Mouse (Mus musculus) spleen, embryonic (tissue): Measurements from ENCODE around the gene Trp53inp2.

Source experiments
- CTCF ChIA-PET: fragments of 350-600 bp; sonication (Branson Sonifier 250); formaldehyde crosslinking; loops from one replicate; lab custom pipeline; 2022; lab: Charles Lee

Gene Trp53inp2

DNA sequence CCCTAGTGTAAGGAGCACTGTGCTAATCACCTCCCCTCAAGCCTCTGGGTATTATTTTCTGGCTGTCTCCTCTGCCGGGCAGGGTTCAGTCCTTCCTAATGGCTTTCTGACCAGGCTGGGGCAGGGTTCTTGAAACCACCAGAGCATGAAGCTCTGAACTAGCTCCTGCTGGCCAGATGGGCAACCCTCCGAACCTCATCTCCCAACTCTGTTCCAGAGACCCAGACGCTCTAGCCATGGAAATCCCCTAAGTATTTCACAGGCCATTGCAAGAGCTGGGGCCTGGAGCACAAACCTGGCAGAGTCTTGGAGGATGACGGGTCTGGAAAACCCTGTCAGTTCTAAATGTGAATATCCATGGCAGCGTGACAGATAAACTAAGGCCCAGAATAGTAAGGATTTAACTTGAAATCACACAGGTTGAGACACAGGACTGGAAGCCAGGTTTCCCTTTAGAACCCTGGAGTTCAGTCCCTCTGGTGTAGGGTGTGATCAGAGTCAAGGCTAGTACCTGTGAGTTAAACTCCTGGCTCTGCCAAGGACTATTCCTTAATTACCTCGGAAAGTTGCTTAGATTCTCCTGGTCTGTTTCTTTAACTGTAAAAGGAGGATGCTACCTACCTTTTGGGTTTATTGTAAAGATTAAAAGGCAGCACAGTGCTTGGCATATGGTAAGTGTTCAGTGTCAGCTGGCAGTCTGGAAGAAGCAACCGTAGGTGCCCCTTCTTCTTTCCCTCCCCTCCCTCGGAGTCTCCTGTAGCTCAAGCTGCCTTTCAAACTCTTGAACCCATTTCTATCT lies at the start of gene Trp53inp2:
TSS of gene Trp53inp2 (plus strand) at position 799 of the 799 bp plus-strand sequence.
- CTCF ChIA-PET, result interaction anchor here (0.6 kb wide), 1 partner anchor 908 kb away, joined by 3 read pairs; no protein-coding TSS in a partner anchor

DNA sequence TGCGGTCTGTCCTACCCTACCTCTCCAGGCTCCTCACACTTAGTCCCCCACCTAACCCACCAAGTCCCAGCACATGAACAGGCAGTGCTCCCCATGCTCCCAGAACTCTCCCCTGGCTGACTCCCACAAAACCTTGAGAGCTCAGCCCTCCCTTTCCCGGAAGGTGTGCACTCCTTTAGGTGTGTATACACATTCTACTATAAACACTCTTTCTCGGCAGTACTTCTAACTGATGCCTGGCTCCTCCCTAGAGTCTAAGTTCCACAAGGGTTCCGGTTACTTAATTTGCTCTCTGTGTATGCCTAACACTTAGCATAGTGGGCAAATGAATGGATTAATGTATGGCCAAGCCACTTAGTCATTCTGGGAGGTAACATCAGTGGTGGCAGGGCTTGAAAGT lies 49.5 kb upstream of the Trp53inp2 start:
- CTCF ChIA-PET, result interaction anchor here (0.6 kb wide), 1 partner anchor 782 kb away, joined by 12 read pairs; no protein-coding TSS in a partner anchor

DNA sequence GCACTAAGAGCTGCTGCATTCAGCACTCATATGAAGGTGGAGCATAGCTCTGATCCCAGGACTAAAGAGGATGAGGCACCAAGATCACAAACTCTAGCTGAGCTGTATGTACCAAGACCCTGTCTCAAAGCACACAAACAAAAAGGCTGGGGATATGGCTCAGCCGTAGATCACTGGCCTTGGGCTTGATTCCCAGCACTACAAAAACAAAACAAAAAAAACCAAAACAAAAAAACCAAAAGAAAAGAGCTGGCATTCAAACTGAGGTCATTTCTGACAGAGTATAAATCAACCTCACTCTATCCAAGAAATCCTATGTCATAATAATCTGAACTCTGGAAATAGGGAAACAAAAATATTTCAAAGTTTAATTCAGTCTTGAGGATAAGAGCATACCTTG lies 47.4 kb upstream of the Trp53inp2 start:
- CTCF ChIA-PET, result no interaction called here

DNA sequence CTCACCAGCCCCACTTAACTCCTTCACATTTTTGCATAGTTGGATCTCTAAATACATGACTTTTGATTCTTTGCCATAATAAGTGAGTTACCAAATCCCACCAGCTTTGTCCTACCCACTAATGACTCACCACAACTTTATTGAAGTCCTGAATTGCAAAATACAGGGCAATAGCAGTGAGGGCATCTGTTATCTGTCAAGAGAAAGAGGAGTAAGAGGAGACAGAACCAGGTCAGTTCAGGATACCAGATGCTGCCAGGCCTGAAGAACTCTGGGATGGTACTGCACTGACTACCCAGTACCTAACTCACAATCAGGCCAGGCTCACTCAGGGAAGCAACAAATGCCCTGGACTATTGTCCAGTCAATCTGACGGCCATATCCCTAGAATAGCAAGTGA lies 45.6 kb upstream of the Trp53inp2 start:
- CTCF ChIA-PET, result no interaction called here

DNA sequence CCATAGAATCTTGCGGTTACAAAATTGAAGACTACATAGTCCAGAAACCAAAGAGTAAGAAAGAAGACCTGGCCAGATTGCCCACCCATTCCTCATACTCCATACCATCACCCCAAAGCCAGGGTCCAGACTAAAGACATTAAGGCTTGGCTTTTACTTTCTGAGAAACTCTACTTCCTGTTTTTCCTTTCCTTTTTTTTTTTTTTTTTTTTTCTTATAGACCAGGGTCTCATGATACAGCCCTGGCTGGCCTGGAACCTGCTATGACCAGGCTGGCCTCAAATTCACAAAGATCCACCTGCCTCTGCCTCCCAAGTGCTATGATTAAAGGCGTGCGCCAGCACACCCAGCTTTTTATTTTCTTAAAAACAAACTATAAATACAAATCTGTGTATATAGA lies 44.6 kb upstream of the Trp53inp2 start:
- CTCF ChIA-PET, result no interaction called here

DNA sequence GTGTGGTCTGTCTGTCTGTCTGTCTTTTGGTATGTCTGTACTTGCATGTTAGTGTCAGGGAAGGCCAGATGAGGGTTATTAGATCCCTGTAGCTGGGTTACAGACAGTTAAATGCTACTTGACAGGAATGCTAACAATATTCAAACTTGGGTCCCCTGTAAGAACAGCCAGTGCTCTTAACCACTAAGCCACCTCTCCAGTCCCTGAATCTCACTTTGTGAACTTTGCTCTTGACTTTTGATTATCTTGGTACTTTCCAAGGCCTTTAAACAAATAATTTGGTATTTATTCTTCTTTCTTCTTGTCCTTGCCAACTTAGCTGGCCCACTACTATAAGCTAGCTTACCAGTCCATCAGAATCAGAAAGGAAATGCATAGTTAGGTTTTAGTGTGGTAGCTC lies 40.7 kb upstream of the Trp53inp2 start:
- CTCF ChIA-PET, result no interaction called here

DNA sequence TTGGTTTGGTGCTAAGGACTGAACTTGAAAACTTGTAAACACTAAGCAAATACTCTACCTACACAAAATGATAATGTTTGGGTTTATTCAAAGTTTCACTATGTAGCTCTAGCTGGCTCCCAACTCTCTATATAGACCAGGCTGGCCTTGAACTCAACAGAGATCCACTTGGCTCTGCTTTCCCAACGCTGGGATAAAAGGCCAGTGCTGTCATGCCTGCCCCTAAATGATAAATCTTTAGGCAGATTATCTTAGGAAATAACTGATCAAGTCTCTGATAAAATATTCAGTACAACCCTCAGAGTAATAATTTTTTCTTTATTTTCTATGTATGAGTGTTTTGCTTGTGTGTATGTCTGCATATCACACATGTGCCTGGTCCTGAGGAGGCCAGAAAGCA lies 34.2 kb upstream of the Trp53inp2 start:
- CTCF ChIA-PET, result no interaction called here

DNA sequence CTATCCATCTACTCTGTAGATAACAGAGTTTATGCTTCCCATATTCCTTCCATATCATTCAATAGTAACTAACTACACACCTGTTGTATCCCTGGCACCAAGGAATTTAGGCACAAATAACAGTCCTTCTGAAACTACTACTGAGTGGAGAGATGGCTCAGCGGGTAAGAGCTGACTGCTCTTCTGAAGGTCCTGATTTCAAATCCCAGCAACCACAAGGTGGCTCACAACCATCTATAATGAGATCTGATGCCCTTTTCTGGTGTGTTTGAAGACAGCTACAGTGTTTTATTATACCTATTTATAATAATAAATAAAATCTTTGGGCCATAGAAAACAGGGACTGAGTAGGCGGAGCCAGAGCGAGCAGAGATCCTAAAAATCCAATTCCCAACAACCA lies 26.5 kb upstream of the Trp53inp2 start:
- CTCF ChIA-PET, result no interaction called here

DNA sequence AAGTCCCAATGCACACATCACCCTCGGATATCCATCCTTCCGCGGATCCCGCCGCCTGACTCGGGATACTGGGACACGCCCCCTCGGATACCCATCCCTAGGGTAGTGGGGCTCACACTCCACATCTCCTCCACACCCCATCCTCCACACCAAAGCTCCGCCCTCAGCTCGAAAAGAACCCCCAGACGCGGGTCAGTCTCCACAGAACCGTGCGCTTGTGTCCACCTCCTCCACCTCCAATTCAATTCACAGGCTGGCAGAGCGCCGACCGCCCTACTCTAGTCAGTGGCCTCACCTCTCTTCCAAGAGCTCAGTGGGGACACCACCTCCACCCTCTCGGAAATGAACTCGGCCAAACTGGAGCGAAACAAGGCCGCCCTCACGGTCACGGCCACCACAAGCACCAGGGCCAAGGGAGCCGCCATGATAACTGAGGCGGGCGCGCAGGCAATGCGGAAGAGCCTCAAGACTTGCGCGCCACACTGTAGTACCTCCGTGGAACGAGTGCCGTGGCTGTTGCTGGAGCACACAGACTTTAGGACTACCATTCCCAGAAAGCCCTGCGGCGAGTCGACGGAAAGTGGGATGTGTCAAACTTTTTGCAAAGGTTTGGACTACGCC lies 23.8 kb upstream of the Trp53inp2 start, which contains the start of gene Pigu:
TSS of gene Pigu (minus strand) at position 460 of the 621 bp plus-strand sequence.
- CTCF ChIA-PET, result no interaction called here

DNA sequence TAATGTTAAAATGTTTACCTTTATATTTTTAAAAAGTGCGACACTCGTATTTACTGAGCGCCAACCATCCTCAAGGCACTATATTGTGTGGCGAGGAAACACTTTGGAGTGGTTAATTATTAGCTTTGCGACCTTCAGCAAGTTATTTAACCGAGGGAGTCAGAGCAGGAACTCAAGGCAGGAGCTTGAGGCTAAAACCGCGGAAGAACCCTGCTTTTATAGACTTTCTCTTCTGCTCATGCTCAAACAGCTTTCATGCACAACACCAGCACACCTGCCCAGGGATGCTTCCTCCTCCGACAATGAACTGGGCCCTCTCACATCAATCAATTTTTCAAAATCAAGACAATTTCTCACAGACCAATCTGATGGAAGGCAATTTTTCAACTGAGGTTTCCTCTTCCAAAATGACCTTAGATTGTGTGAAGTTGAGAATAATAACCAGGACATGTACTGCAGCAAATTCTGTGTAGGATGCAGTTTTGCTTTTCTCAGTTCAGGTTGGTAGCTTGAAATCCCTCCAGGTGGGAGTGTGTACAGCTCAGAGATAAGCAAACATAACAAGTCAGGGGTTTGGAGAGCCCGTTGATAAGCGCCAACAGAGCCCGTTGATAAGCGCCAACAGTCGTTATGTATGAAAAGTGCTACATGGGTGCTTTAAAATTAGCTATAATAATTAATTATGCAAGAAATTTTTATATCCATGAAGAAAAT lies 23.0 kb upstream of the Trp53inp2 start:
- CTCF ChIA-PET, result no interaction called here

DNA sequence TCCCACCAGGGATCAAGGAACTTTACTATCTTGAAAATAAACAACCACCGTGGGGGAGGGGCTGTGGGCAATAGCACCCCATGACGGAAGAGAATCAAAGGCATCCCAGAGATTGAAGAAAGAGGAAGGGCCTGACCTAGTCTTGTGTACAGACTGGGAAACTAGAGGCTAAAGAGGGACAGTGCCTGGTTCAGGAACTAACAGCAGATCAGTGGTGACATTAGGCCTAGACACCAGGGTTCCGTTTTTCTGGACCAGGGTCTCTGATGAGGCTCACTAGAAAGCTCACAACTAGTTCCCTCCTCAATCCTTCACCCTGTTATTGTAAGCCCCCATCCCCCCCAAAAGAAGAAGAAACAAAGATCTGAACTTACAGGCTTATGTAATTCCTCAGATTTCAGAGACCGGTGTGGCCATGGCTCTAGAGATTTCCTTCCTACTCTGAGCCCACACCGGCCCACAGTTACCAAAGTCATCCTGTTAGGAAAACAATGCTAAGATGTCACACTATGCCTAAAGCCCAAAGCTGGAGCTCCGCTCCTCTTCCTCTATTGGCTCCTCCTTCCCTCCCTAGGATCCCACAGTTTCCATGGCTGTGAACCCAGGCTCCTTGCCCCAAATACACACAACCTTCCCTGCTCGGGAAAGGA lies 13.1 kb upstream of the Trp53inp2 start:
- CTCF ChIA-PET, result no interaction called here

DNA sequence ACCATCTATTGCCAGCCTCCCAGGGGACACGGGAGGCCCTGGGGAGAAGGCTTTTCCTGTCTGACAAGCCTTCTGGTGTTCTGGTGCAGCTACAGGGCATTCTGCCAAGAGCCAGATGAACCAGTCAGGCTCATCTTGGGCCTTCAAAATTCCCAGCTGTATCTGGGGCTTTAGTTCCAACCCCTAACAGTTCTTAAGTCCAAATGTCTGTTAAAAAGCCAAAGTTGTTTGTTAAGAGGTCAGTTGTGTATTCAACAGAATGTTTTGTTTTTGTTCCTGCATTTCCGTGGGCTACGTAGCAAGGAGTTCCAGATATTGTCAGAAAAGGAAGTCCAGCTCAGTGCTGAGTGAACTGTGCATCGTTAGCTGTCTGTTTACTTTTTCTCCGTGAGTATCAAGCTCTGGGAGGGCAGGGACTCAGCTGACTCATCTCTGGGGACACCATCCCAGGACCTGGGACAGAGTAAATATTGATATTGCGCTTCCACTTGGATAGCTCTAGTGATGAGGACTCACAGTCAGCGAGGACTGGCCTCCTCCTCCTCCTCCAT lies 11.5 kb upstream of the Trp53inp2 start:
- CTCF ChIA-PET, result interaction anchor here (0.6 kb wide), 1 partner anchor 900 kb away, joined by 4 read pairs; no protein-coding TSS in a partner anchor

DNA sequence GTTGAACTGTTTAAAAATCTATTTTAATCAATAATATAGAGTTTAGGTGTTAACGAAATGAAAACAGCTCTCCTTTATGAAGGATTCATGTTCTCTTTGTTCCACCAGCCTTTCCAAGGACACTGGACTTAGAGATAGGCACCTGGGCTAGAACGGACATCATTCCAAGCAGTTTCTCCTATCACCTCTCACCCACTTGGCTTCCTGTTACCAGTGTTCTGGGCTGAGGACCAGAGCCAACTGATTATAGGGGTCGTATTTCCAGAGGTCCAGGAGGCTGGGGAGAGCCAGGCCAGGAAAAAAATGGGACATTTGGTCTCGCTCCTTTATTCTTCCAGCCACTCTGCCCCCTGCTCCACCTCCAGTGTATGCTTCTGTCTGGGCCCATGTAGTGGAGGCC lies 8.4 kb upstream of the Trp53inp2 start:
- CTCF ChIA-PET, result no interaction called here

DNA sequence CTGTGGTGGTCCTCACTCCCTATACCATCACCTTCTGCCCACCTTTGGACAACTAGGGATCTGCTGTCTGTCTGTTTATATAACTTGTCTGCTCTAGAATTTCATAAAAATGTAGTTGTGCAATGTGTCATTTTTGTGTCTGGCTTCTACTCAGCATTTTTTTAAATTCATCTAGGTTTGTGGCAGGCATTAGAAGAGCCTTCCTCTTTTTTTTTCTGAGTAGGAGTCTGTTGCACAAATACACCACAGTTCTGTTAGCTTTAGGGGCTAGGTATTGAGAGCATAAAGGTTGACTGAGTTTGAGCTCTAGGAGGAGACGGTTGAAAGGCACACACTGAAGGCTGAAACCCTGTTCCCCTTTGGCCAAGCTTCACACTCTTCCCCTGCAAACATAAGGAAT lies 7.6 kb upstream of the Trp53inp2 start:
- CTCF ChIA-PET, result no interaction called here

DNA sequence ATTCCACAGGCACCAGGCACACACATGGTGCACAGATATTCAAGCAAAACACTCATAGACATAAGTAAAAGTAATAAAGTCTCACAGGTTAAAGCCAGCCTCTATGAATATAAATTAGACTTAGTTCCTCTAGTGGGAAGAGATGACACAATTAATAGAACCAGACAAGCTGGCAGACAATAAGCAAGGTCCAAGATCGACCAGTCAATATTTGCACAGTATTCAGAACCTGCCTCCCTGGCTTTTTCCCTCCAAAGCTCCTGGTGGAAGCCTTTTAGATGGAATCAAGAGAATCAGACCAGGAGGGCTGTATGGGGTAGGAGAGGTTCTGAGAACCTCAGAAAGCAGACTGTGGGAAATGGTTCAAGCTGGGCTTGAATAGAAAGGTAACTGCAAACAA lies 7.0 kb upstream of the Trp53inp2 start:
- CTCF ChIA-PET, result no interaction called here

DNA sequence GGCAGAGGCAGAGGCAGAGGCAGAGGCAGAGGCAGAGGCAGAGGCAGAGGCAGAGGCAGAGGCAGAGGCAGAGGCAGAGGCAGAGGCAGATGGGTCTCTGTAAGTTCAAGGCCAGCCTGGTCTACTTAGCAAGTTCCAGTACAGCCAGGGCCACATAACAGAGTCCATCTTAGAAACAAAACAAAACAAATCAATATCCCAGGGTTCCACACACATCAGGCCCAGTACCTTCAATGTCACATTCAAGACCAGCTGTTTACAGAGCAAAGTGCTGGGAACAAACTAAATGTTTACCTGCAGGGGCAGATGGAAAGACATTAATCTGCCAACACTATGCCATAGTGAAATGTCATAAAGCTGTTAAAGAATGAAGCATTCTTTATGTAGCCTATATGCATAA lies 6.3 kb upstream of the Trp53inp2 start:
- CTCF ChIA-PET, result interaction anchor here (0.6 kb wide), 1 partner anchor 62 kb away, joined by 4 read pairs; no protein-coding TSS in a partner anchor

DNA sequence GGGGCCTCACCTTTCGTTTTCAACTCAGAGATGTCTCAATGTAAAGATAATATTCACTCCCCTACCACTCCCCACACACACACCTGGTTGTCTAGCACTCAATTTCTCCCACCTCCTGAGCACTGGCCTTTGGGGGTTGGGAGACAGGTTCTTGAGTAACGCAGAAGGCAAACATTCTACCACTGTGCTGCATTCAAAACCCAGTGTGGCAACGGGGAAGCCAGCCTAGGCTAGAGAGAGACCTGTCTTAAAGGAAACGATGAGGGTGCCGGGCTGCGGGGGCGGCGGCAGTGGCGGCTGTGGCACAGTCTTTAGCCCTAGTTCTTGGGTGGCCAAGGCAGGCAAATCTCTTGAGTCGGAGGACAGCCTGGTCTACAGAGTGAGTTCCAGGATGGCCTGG lies 4.7 kb upstream of the Trp53inp2 start:
- CTCF ChIA-PET, result no interaction called here

DNA sequence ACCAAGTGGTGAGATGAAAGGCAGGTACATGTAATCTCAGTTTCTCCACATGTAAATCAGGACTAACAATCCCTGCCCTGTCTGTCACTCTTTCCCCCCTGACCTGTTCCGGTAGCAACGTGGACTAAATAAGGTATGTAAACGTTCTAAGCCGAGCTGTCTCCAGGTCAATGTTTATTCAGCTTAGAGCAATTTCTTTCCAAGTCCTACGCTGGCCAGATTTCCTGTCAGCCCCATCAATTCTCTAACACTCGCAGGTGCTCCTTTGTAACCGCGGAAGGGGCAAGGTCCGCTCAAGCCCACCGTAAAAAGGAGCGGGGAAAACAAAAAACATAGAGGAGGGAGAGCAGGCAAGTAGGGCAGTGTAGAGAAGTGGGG lies 190 bp downstream of the Trp53inp2 start:
- CTCF ChIA-PET, result interaction anchor here (0.6 kb wide), 2 partner anchors 145 to 908 kb away, joined by 3 to 4 read pairs; partner anchors contain the start of gene Dynlrb1

DNA sequence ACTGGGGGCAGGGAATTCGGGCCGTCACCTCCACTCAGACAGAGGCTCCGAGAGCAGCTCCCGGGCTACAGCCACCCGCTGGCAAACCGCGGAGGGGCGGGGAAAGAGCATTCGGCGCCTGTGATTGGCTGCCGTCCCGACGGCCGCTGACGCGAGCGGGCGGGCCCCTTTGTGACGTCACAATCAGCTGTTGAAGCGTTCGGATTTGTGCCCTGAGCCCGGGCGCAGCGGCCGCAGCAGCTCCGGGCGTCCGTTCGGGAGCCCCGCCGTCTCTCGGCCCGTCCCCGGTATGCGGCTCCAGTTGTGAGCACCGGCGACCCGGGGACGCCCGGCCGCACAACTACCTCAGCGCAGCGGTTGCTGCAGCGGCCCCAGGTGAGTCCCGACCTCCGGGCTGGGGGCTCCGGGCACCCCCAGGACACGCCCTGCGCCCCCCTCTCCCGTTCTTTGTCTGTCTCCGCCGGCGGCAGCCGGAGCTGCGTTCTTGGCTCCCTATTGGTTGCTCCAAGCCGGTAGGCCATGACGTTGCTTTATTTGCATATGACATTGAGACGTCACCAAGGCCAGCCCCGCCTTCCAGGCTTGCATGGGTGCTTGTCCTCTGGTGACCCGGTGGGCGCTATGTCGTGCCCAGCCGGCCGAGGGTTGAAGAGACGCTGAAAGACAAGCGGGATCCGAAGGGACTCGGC lies 928 bp downstream of the Trp53inp2 start:
- CTCF ChIA-PET, result interaction anchor here (0.6 to 1.3 kb wide), 4 partner anchors 22 to 1870 kb away, joined by 3 to 5 read pairs (median 4); partner anchors contain the start of gene Dynlrb1

DNA sequence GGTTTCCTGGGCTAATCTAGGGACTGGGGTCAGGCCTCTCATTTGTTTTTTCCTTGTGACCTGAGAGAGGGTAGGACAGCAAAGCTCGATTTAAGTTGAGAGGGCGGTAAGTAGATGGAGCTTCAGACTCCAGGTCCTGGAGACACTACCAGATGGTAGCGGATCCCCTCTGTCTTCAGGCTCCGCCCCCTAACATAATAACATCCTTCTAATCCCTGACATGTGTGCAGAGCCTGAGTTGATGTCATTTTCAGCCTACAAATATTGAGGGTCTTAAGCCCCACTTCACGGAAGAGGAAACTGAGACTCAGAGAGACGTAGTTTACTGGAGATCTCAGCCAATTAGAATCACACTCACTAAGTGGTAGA lies 1.5 kb downstream of the Trp53inp2 start:
- CTCF ChIA-PET, result interaction anchor here (0.6 to 1.3 kb wide), 2 partner anchors 22 to 1871 kb away, joined by 4 to 5 read pairs; no protein-coding TSS in a partner anchor
